Mouse (Mus musculus) heart, adult 8-10 months (tissue): ENCODE measurements at regions not wholly inside any gene's neighbourhood (a gene's known extent, or its start where the extent isn't known, plus 50 kb on each side); places are given as distances from the start of the nearest gene placed in this dataset.

ENCODE experiments used
- DNase-seq: peaks from one replicate; pipeline ENCODE4 v3.0.0; 2022; ENCODE audit warnings: low spot score

- DNase-seq = no peak
Measured at GRCm38 (mm10) chr1:168008216-168008615, 319.2 kb downstream of the Lmx1a start.

GRCm38 (mm10) chr1:168010416-168010815, 321.4 kb downstream of the Lmx1a start:
- peak; percentile 4 for DNase-seq

GRCm38 (mm10) chr1:168012069-168012468, 323.0 kb downstream of the Lmx1a start:
- DNase-seq = peak; percentile 64

- no peak for DNase-seq
Measured at GRCm38 (mm10) chr1:168012611-168013010, 323.6 kb downstream of the Lmx1a start.

GRCm38 (mm10) chr1:168016375-168016890, 327.4 kb downstream of the Lmx1a start:
- DNase-seq = peak; percentile 3

GRCm38 (mm10) chr1:168026481-168026880, 337.4 kb downstream of the Lmx1a start:
- DNase-seq = no peak

- DNase-seq = no peak
Measured at GRCm38 (mm10) chr1:168044765-168045164, 355.7 kb downstream of the Lmx1a start.

- DNase-seq = no peak
Measured at GRCm38 (mm10) chr1:168046347-168046746, 357.3 kb downstream of the Lmx1a start.

GRCm38 (mm10) chr1:168046749-168047148, 357.7 kb downstream of the Lmx1a start:
- no peak for DNase-seq

GRCm38 (mm10) chr1:168049965-168050364, 360.9 kb downstream of the Lmx1a start:
- no peak for DNase-seq

- DNase-seq = no peak
Measured at GRCm38 (mm10) chr1:168056479-168056878, 367.4 kb downstream of the Lmx1a start.

GRCm38 (mm10) chr1:168057479-168057878, 368.4 kb downstream of the Lmx1a start:
- no peak for DNase-seq

- DNase-seq = no peak
Measured at GRCm38 (mm10) chr1:168058769-168059168, 369.7 kb downstream of the Lmx1a start.

- DNase-seq = no peak
Measured at GRCm38 (mm10) chr1:168064065-168064664, 367.9 kb downstream of the Pbx1 start.

- no peak for DNase-seq
Measured at GRCm38 (mm10) chr1:168065598-168066041, 366.4 kb downstream of the Pbx1 start.

- no peak for DNase-seq
Measured at GRCm38 (mm10) chr1:168066810-168067209, 365.3 kb downstream of the Pbx1 start.

- DNase-seq = no peak
Measured at GRCm38 (mm10) chr1:168068003-168068919, 363.8 kb downstream of the Pbx1 start.

GRCm38 (mm10) chr1:168068920-168069590, 363.0 kb downstream of the Pbx1 start:
- no peak for DNase-seq
